Mouse (Mus musculus) midbrain, embryonic 11.5 days (tissue): Measurements from ENCODE around the gene Gm17617. TPM values are rescaled to one million over a fixed set of nuclear protein-coding genes. Genes with fewer than 3 reads are reported as not detected.

Source experiments
- ATAC-seq: fragments of 200-750 bp; cut with Nextera tagmentation; 2 replicates; pipeline ENCODE4 v1.8.0; 2017; ENCODE audit warnings: moderate TSS enrichment, moderate library complexity; ENCODE audit not compliant: low FRiP score
- DNase-seq: peaks from one replicate; pipeline ENCODE4 v3.0.0; 2015; ENCODE audit warnings: low spot score; ENCODE audit errors: missing footprints
- H3K27ac ChIP-seq: fragments of 300-500 bp; sonication (generic); 2 replicates; pipeline ENCODE4 v1.5.1; 2014; ENCODE audit warnings: low read depth, low read length
- H3K27me3 ChIP-seq: fragments of 300-500 bp; sonication (generic); 2 replicates; pipeline ENCODE4 v1.6.1; 2014; ENCODE audit warnings: mild to moderate bottlenecking, low read length, moderate library complexity, mixed read lengths; ENCODE audit not compliant: control insufficient read depth, insufficient read depth
- H3K36me3 ChIP-seq: fragments of 300-500 bp; sonication (generic); 2 replicates; pipeline ENCODE4 v1.6.1; 2014; ENCODE audit warnings: mild to moderate bottlenecking, low read length, moderate library complexity, mixed read lengths; ENCODE audit not compliant: control insufficient read depth, insufficient read depth
- H3K4me1 ChIP-seq: fragments of 300-500 bp; sonication (generic); 2 replicates; pipeline ENCODE4 v1.6.1; 2014; ENCODE audit warnings: low read length; ENCODE audit not compliant: control insufficient read depth, insufficient read depth
- H3K4me2 ChIP-seq: fragments of 300-500 bp; sonication (generic); 2 replicates; pipeline ENCODE4 v1.6.1; 2014; ENCODE audit warnings: mild to moderate bottlenecking, moderate library complexity
- H3K4me3 ChIP-seq: fragments of 300-500 bp; sonication (generic); 2 replicates; pipeline ENCODE4 v1.5.1; 2014; ENCODE audit warnings: low read depth, low read length
- H3K9ac ChIP-seq: fragments of 300-500 bp; sonication (generic); 2 replicates; pipeline ENCODE4 v1.6.1; 2014; ENCODE audit warnings: low read length
- H3K9me3 ChIP-seq: fragments of 300-500 bp; sonication (generic); 2 replicates; pipeline ENCODE4 v1.6.1; 2016; ENCODE audit warnings: low read length; ENCODE audit not compliant: control insufficient read depth
- WGBS: fragments of 180-500 bp; shearing (Covaris S2); extraction: QIAGEN DNeasy Blood & Tissue Kit; methylation state at CpG from one replicate; pipeline ENCODE4 v1.1.7; 2014; 5-methylcytosine and 5-hydroxymethylcytosine counted together
- polyA plus RNA-seq: library from polyadenylated mRNA; unstranded; fragments of >200 nt; fragmentation: Nextera tagmentation; extraction: Ambion mirVana; gene quantifications from 2 replicates; pipeline ENCODE4 v1.2.1, GENCODE M21; 2014

Gm17617 gene
- polyA plus RNA-seq, 1 experiment from 2014 or later: not detected

- DNase-seq: peak; percentile 92
- H3K4me3 ChIP-seq: no peak overlapping the region
- H3K4me2 ChIP-seq: peak overlapping the region; percentile 40
- peak overlapping the region; percentile 45 for H3K9ac ChIP-seq
- no peaks in the 10 kb centered on the region for H3K36me3 ChIP-seq
- WGBS: 19% methylated on average over 26 of the region's 26 CpGs
- H3K4me1 ChIP-seq: peaks cover 14% of the 10 kb centered on the region
- H3K9me3 ChIP-seq: no peaks in the 10 kb centered on the region
- H3K27ac ChIP-seq: peak overlapping the region; percentile 67
- peak; percentile 65 for ATAC-seq
- no peaks in the 10 kb centered on the region for H3K27me3 ChIP-seq
These were observed 38.4 kb upstream of the Gm17617 start for GRCm38 (mm10) chr13:55171517-55172335.

GRCm38 (mm10) chr13:55168958-55169369, 35.6 kb upstream of the Gm17617 start:
- no peaks in the 10 kb centered on the region for H3K27me3 ChIP-seq
- peak; percentile 80 for ATAC-seq
- H3K36me3 ChIP-seq: no peaks in the 10 kb centered on the region
- H3K4me2 ChIP-seq: no peak overlapping the region
- H3K4me3 ChIP-seq: no peak overlapping the region
- WGBS: 65% methylated on average over 13 of the region's 13 CpGs
- DNase-seq: no peak
- no peaks in the 10 kb centered on the region for H3K9me3 ChIP-seq
- H3K9ac ChIP-seq: no peak overlapping the region
- H3K27ac ChIP-seq: no peak overlapping the region
- H3K4me1 ChIP-seq: peaks cover 14% of the 10 kb centered on the region

- ATAC-seq (no peak), DNase-seq (no peak)
- Histone ChIP-seq H3K36me3 (no peaks in the 10 kb centered on the region), H3K9me3 (no peaks in the 10 kb centered on the region), H3K4me2 (no peak overlapping the region), H3K27ac (no peak overlapping the region), H3K4me3 (no peak overlapping the region), H3K4me1 (peaks cover 14% of the 10 kb centered on the region), H3K9ac (no peak overlapping the region), H3K27me3 (no peaks in the 10 kb centered on the region)
- WGBS: 95% methylated on average over 5 of the region's 5 CpGs
These were observed 34.9 kb upstream of the Gm17617 start for GRCm38 (mm10) chr13:55168255-55168654.

GRCm38 (mm10) chr13:55167798-55168197, 34.5 kb upstream of the Gm17617 start:
- no peak overlapping the region for H3K4me3 ChIP-seq
- H3K4me2 ChIP-seq: no peak overlapping the region
- H3K9ac ChIP-seq: no peak overlapping the region
- no peaks in the 10 kb centered on the region for H3K36me3 ChIP-seq
- 83% methylated on average over 11 of the region's 11 CpGs for WGBS
- no peaks in the 10 kb centered on the region for H3K9me3 ChIP-seq
- peaks cover 14% of the 10 kb centered on the region for H3K4me1 ChIP-seq
- no peak for DNase-seq
- H3K27me3 ChIP-seq: no peaks in the 10 kb centered on the region
- no peak for ATAC-seq
- H3K27ac ChIP-seq: no peak overlapping the region

GRCm38 (mm10) chr13:55166806-55167725, 33.7 kb upstream of the Gm17617 start:
- no peaks in the 10 kb centered on the region for H3K9me3 ChIP-seq
- H3K9ac ChIP-seq: no peak overlapping the region
- DNase-seq (no peak), ATAC-seq (no peak)
- no peak overlapping the region for H3K27ac ChIP-seq
- H3K27me3 ChIP-seq: no peaks in the 10 kb centered on the region
- WGBS: 91% methylated on average over 32 of the region's 32 CpGs
- peaks cover 9% of the 10 kb centered on the region for H3K4me1 ChIP-seq
- no peak overlapping the region for H3K4me2 ChIP-seq
- H3K36me3 ChIP-seq: no peaks in the 10 kb centered on the region
- no peak overlapping the region for H3K4me3 ChIP-seq

- Histone ChIP-seq H3K27me3 (no peaks in the 10 kb centered on the region), H3K4me1 (no peaks in the 10 kb centered on the region; the same call in 1 of the 2 replicates), H3K4me3 (no peak overlapping the region), H3K36me3 (no peaks in the 10 kb centered on the region), H3K27ac (no peak overlapping the region), H3K4me2 (no peak overlapping the region), H3K9ac (no peak overlapping the region), H3K9me3 (no peaks in the 10 kb centered on the region)
- 90% methylated on average over 16 of the region's 16 CpGs for WGBS
- DNase-seq: no peak
- no peak for ATAC-seq
These were observed 32.5 kb upstream of the Gm17617 start for GRCm38 (mm10) chr13:55165831-55166339.

- Histone ChIP-seq H3K27me3 (no peaks in the 10 kb centered on the region), H3K4me3 (no peak overlapping the region), H3K9me3 (no peaks in the 10 kb centered on the region), H3K9ac (no peak overlapping the region), H3K27ac (no peak overlapping the region), H3K36me3 (no peaks in the 10 kb centered on the region), H3K4me2 (no peak overlapping the region), H3K4me1 (no peaks in the 10 kb centered on the region; the same call in 1 of the 2 replicates)
- DNase-seq: peak; percentile 82
- no peak for ATAC-seq
- 52% methylated on average over 5 of the region's 5 CpGs for WGBS
These were observed 30.2 kb upstream of the Gm17617 start for GRCm38 (mm10) chr13:55163553-55163952.

- Histone ChIP-seq H3K27ac (no peak overlapping the region), H3K9ac (no peak overlapping the region), H3K27me3 (no peaks in the 10 kb centered on the region), H3K36me3 (no peaks in the 10 kb centered on the region), H3K4me3 (no peak overlapping the region), H3K4me2 (no peak overlapping the region), H3K9me3 (no peaks in the 10 kb centered on the region), H3K4me1 (no peaks in the 10 kb centered on the region)
- 63% methylated on average over 7 of the region's 7 CpGs for WGBS
- DNase-seq: peak; percentile 79
- ATAC-seq: no peak
These were observed 29.0 kb upstream of the Gm17617 start for GRCm38 (mm10) chr13:55162365-55162764.

GRCm38 (mm10) chr13:55153951-55154350, 20.6 kb upstream of the Gm17617 start:
- no peak overlapping the region for H3K9ac ChIP-seq
- DNase-seq: no peak
- H3K27ac ChIP-seq: no peak overlapping the region
- no peak overlapping the region for H3K4me3 ChIP-seq
- peaks cover 18% of the 10 kb centered on the region for H3K27me3 ChIP-seq
- H3K4me2 ChIP-seq: no peak overlapping the region
- H3K36me3 ChIP-seq: no peaks in the 10 kb centered on the region
- no peaks in the 10 kb centered on the region for H3K9me3 ChIP-seq
- ATAC-seq: no peak
- 82% methylated on average over 5 of the region's 5 CpGs for WGBS
- H3K4me1 ChIP-seq: peaks cover 7% of the 10 kb centered on the region
